Mouse (Mus musculus): ENCODE results near the gene Zscan10.
"Not testable (repeated sequence)": the region's sequence is repeated elsewhere in the genome, so short reads cannot be mapped to it uniquely, and the experiment has no call there.

Zscan10 gene

DNA sequence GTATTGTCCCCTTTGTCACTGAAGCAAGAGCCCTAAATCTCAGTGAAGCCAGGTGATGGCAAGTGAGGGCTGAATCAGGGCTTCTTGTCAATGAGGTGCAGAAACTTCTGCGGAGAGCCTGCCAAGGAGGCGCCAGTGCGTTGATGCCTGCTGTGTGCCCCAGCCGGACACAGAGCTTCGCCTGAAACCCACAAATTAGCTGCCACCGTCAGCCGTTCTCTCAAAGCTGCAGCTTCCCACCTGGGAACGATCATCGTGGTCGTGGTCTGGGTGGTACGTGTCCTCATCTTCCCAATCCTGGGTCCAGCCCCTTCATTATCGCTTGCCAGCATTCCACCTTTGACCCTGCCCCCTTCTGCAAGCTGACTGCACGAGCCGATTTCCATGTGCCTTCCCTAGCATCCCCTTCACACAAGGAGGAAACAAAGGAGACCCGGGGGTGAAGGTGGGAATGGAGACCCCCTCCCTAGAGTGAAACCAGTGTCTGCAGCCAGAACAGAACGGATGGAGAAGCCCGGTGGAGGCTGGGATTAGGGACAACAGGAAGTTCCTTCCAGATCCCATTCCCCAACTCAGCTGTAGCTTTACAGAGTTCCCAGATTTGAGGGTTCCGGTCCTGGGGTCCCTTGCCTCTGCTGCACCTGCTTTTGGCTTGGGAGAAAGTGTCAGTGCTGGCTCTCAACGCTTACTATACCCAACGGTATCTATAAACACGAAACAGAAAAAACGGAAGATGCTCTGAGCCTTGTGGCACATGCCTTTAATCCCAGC lies 14.8 kb upstream of the Zscan10 start:
- in situ Hi-C loops (cut with MboI) = no loop called here

DNA sequence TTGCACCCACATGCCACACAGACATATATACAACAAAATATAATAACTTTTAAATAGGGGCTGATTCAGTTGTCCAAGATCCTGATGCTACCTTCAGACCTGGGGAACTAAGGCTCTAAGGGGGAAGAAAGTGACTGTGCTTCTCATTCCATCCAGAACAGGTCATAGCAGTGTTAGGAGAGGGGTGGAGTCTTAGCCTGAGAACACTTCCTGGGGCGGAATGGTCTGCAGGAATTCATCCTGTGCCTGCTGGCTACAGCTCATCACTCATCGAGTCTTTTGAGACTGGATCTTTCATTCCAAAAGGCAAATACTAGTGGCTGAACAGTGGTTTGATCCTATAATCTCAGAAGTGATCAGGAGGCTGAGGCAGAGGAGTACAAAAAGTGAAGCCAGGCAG lies 13.4 kb upstream of the Zscan10 start:
- in situ Hi-C loops (cut with MboI) = no loop called here

DNA sequence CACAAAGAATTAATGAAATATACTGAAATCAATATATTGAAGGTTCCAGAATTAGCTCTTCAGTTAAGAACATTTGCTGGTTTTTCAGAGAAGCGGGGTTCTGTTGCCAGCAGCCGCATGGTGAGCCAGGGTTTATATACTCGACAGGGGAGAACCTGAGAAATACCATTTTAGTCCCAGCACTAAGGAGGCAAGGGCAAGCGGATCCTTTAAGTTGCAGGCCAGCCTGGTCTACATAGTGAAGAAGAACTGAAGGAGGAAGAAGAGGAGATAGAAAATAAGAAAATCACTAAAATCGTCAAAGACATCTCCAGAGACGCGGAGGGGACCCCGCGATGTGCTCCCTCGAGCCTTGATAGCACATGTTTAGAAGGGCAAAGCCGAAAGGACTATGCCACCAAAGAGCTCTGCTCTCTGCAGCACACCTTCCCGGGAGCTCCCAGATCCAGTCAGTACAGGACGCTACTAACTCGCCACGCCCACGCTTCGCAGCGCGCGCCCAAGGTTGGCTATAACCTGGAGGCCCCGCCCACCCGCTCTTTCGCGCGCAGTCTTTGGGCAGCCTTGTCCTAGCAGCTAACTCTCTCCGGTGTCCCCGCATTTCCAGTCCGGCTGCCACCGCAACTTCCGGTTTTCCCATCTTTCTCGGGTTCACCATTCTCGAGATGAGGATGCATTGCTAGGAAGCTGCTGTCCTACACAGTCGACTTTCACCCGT lies 8.3 kb upstream of the Zscan10 start:
- in situ Hi-C loops (cut with MboI) = no loop called here

DNA sequence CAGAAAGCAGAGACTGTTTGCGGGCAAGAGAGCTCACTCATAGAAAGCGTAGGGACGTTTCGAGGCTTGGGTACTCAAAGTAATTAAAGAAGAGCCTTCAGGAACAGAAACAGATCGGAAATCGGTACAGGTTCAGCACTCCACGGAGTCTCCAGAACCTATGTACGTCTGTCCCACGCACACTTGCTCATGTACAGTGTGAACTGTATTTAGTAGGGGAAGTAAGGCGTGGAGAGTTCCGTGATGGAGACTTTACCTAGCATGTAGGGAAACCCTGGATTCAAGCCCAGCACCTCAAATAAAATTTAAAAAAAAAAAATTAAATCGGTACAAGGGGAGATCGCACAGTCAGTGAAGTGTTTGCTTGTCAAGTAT lies 7.7 kb upstream of the Zscan10 start:
- in situ Hi-C loops (cut with MboI) = no loop called here

DNA sequence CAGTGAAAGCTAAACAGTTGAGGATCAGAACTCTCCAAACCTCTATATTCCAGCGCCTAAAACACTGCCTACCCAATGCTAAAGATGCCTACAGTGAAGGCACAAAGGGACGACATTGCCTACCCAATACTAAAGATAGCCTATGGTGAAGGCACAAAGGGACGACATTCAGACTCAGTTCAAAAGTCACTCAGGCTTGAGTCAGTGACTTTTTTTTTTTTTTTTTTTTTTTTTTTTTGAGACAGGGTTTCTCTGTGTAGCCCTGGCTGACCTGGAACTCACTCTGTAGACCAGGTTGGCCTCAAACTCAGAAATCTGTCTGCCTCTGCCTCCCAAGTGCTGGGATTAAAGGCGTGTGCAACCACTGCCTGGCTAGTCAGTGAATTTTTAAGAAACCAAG lies 5.5 kb upstream of the Zscan10 start:
- in situ Hi-C loops (cut with MboI) = not testable (repeated sequence)

DNA sequence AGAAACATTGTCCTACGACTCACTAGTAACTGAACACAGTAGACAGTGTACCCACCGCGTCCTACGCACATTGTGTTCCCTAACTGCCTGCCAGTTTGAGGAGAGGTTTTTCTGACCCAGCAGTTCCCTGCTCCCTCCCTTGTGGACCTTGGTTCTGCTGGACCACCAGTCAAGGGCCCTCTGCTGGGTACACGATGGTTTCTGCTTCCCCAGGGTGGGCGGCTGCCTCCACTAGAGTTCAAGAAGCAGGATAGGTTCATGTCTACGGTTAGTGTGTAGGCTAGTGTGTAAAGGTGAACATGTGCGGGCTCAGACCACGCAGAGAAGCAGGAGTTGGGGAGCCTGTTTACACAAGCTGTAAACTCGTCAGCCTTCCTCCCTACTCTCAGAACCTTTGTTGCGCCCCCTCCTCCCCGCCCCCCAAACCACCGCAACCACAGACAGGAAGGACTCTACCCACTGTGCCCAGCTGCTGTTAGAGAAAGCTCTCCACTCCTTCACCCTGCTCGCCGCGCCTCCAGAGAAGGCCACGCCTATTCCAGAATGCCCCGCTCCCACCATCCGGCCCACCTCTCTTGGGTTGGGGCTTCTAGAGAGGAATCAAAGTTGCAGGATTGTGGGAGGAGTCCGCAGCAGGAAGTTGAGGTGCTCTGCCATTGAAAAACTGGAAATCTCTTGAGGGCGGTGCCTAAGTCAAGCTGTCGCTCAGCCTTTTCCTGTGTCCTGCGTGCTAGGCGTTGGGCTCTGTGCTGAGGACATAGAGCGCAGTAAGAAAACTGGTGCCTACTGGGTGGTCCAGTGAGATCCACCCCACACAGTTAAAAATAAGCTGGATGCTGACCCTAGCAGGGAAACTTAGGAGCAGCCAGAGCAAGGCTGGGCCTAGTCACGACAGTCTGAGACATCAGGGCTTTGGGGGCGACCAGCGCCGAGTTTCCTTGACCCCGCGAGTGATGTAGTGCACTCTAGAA lies 1.8 kb upstream of the Zscan10 start, which contains the start of gene Zfp13:
Zfp13 (minus strand) TSS at position 906 of the 971 bp plus-strand sequence.
- in situ Hi-C loops (cut with MboI) = no loop called here

DNA sequence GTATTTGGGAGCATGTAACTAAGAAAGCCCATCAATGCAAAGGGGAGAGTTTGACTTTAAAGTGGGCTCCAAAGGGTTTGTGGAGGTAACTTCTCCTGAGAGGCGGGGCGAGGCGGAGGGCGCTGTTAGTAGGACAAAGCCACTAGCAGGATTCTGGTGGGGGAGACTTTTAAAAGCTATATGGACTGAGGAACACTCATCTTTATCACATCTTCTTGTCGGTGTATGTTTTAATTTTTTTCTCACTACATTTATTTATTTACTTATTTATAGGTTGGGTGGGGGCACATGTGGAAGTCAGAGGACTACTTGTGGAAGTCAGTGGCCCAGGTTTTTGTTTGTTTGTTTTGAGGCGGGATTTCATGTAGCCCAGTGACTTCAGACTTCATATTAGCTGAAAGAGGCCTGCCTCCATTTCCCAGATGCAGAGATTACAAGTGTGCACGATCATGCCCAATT lies 1.0 kb upstream of the Zscan10 start:
- in situ Hi-C loops (cut with MboI) = loop anchor here (5.0 kb wide), 1 partner anchor 32 kb away; no protein-coding TSS in a partner anchor

DNA sequence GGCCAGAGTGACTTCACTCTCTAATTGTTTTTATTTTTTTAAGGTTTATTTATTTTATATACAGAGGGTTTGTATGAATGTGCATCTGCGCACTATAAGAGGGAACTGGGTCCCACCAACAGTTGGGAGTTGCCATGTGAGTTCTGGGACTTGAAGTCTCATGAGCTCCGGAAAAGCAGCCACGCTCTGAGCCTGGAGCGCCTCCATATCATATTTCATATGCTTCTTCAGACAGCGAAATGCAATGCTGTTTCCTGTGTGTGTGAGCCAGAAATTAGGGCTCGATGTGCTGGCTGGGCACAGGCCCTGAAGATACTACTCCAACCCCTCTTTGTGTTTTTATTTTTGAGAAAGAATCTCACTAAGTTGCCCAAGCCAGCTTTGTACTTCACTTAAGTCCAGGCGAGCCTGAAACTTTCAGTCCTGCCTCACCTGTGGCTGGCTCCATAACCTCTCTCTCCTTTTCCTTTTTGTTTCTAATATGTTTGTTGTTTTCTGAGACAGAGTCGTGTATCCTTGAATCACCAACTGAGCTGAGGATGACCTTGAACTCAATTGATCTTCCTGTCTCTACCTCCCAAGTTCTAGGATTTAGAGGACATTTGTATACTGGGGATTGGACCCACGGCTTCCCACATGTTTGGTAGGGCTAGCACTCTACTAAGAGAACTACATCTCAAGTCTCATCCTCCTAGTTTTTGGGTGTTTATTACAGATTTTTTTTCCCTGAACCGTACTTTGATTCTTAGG lies 1.4 kb downstream of the Zscan10 start:
- in situ Hi-C loops (cut with MboI) = loop anchor here (5.0 kb wide), 1 partner anchor 35 kb away; no protein-coding TSS in a partner anchor

DNA sequence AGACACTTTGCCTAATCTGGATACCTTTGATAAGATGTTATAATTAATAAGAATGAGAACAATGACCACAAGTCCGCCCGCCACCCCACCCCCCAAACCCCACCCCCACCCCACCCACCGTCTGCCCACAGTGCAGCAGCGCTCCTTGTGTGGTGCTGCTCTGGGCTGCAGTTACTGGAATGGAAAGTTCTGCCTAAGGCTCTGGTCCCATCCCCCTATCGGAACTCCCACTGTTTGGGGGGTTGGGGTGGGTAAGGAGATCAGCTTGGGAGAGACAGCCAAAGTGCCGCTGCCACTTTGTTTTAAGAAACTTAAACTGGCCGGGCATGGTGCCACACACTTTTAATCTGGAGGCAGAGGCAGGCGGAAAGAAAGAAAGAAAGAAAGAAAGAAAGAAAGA lies 2.4 kb downstream of the Zscan10 start:
- in situ Hi-C loops (cut with MboI) = loop anchor here (5.0 kb wide), 1 partner anchor 36 kb away; no protein-coding TSS in a partner anchor

DNA sequence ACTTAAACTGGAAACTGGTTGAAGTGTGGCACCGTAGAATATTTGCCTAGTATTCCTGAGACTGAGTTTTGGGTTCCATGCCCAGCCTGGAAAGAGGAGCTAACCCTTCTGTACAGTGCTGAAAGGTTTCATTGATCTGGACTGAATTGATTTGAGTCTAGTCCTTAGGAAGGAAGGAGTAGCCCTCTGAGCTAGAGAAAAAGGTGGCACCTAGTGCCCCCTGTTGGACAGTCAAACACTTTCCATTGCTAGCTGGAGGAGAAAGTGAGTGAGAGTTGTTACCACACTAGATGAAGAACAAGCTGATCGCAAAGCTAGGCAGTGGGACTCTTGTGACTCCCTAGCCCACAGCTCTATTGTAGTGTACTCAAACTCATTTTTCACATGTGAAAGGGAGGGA lies 2.9 kb downstream of the Zscan10 start:
- in situ Hi-C loops (cut with MboI) = loop anchor here (5.0 kb wide), 1 partner anchor 36 kb away; no protein-coding TSS in a partner anchor

DNA sequence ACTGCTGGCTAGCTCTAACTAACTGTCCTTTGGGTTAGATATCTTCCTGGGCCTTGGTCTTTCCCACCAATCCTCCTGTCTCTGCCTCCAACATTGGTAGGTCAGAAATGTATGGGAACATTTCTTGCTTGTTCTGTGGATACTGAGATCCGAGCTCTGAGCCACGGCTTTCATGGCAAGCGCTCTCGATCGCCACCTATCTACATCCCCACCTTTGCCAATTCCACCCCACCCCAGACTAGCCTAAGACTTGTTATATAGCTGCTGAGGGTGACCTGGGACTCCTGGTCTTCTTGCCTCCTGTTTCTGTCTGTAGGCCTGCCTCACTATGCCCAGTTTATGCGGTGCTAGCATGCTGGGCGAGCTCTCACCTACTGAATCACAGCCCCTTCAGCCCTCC lies 3.7 kb downstream of the Zscan10 start:
- in situ Hi-C loops (cut with MboI) = loop anchor here (5.0 kb wide), 1 partner anchor 37 kb away; no protein-coding TSS in a partner anchor

DNA sequence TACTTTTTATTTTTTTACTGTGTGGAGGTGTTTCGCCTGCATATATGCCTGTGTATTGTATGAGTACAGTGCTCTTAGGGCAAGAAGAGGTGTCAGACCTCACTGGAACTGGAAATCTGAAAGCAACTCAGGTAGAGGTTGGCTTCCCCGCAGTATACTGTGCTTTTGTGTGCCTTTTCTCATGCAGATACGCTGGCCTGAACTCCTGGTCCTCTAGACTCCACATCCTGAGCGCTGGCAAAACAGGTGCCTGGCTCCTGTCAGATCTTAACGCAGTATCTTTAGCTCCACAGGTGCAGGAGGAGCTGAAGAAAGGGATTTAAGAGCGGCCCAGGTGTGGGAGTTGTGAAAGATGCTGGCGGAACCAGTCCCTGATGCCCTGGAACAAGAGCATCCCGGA lies 4.6 kb downstream of the Zscan10 start:
- in situ Hi-C loops (cut with MboI) = no loop called here

DNA sequence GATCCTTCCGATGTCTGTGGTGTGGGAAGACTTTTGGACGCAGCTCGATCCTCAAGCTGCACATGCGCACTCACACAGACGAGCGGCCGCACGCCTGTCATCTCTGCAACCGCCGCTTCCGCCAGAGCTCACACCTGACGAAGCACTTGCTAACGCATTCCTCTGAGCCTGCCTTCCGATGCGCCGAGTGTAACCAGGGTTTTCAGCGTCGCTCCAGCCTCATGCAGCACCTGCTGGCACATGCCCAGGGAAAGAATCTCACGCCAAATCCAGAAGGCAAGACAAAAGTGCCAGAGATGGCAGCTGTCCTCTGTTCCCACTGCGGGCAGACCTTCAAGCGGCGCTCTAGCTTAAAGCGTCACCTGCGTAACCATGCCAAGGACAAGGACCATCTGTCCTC lies 9.0 kb downstream of the Zscan10 start:
- in situ Hi-C loops (cut with MboI) = no loop called here

DNA sequence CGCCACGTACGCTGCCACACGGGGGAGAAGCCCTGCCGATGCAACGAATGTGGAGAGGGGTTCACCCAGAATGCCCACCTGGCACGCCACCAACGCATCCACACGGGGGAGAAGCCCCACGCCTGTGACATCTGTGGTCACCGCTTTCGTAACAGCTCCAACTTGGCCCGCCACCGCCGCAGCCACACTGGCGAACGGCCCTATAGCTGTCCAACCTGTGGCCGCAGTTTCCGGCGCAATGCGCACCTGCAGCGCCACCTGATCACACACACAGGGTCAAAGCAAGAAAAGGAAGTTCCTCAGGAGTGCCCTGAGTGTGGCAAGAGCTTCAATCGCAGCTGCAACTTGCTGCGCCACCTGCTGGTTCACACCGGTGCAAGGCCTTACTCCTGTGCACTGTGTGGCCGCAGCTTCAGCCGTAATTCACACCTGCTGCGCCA lies 9.7 kb downstream of the Zscan10 start:
- in situ Hi-C loops (cut with MboI) = no loop called here

DNA sequence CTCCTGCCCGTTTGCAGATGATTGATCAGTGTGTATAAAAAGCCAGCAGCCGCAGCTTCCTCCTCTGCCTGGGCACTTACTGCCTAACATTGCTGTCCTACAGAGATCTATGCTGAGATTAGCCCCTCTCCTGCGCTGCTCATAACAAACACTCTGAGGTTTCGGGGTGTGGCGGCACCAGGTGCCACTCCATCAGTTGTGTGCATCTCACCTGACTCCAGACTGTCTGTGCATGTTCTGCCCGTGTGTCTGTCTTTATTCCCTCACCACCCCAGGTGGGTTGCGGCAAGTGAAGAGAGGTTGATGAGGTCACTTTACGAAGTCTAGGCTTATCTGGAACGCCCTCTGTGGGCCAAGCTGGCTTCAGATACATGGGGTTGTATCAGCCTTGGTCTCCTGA lies 16.4 kb downstream of the Zscan10 start:
- in situ Hi-C loops (cut with MboI) = no loop called here

DNA sequence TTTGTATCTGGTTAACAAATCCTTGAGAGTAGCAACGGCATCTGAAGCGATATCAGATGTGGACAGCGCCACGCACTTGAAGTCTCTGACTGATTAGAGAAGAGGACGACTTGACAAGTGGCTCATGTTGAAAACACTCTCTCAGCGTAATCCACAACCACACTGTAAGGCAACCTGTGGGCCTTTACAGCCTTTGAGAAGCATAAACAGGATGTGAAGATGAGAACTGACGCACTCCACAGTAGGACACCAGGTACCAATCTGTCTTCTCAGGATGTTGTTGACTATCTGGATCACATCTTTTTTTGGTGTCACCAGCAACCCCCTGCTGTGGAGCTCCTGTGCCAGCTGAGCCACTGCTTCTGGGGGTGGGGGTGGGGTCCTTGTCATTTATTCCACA lies 19.7 kb downstream of the Zscan10 start:
- in situ Hi-C loops (cut with MboI) = no loop called here

DNA sequence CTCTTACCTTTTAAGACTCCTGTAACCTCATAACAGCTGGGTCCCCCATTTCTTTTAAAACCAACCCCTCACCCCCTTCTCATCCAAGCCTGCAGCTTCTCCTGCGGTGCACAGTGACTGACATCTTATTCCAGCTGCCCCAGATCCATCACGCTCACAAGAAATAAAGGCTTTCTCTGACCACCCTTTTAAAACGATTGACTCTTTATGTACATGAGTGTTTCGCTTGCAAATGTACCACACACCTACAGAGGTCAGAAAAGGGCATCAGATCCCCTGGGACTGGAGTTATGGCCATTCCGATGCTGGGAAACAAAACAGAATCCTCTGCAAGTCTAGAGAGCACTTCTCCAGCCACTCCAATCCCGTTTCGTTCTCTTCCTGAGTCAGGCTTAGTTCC lies 27.2 kb downstream of the Zscan10 start:
- in situ Hi-C loops (cut with MboI) = no loop called here

DNA sequence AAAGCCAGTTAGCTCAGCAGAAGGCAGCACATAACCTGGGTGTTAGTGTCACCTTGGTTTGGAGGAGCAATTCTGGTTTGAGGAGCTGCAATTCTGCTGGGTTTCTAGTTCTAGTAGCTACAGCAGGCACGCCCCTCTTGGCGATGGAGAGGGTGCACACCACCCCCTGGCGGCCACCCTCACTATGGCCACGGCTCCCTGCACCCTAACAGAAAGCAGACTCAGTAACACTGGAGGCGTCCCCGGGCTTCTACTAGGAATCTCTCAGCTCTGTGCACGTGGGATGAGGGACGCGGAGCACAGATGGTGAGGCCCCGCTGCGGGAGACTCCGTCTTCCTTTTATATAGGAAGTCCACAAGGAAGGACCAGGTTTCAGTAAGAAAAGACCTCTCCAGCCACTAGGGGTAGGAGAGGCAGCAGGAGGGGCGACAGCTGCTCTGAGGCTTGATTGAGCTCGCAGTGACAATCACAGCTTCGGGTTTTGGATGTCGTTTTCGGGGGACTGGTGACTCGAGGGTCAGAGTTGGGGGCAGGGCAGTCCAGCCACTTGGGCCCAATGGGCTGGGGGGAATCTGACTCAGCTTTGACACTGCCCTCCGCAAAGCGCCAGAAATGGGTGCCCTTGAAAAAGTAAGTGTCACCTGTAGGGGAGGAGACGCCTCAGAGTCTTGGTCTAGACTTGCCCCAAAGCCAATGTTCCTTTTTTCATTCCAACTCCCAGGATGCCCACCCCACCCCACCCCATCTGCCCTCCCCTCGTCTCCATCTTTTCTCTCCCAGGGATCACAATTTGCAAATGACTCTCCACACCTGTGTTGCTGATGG lies 29.8 kb downstream of the Zscan10 start:
- in situ Hi-C loops (cut with MboI) = no loop called here

DNA sequence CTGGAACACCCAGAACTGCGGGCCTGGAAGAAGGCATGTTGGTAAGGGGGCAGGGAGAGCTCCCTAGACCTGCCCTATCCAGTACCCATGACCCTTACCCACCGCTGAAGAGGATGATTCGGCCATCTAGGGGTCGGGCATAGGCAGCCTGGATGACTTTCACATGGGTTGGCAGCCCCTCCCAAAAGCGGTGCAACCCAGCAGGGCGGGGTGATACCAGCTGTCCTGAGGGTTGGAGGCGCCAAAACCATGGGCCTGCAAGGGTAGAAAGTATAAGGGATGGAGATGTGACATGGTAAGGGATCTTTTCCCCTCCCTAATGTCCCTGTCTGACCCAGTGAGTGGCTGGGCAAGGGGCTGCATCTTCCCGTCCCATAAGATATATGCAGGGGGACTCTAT lies 30.6 kb downstream of the Zscan10 start:
- in situ Hi-C loops (cut with MboI) = no loop called here

Measured in mature B cell (primary cell).